1 mouse cellular context compared by ENCODE assay signal in the genomic region with DNA sequence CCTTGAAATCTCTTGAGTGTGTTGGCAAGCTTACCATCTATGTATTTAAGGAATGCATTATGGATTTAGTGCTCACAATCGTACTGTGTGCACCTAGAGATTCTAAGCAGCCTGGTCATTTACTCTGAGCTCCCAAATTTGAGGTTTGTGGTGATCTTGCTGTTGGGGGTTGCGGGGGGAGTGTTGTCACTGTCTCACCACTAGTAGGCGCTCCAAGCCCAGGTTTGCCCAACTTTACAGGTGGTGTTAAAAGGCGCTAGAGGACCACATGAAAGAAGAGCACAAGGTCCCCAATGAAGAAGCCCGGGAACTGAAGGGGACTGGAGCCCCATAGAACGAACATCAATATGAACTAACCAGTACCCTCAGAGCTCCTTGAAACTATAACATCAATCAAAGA.
A peak's percentile ranks its signal among the peaks of the same experiment; 100 is the strongest.
TF ChIP-seq lines count a peak whose summit lies in the region.

No protein-coding gene starts in this region.

TF ChIP-seq in MEL, 35 proteins besides CTCF, POLR2A, EP300 and RAD21:
- TF ChIP-seq SMC3 (IDR thresholded peaks at IDR 0.05; ENCODE audit: low read depth, low read length) (peak; percentile 28; the same call in 1 of the 2 replicates), GATA1 (IDR thresholded peaks at IDR 0.05; ENCODE audit: low read depth, low read length) (no peak)
